Comparison of ENCODE assay signal across 8 mouse cellular contexts in the genomic region with DNA sequence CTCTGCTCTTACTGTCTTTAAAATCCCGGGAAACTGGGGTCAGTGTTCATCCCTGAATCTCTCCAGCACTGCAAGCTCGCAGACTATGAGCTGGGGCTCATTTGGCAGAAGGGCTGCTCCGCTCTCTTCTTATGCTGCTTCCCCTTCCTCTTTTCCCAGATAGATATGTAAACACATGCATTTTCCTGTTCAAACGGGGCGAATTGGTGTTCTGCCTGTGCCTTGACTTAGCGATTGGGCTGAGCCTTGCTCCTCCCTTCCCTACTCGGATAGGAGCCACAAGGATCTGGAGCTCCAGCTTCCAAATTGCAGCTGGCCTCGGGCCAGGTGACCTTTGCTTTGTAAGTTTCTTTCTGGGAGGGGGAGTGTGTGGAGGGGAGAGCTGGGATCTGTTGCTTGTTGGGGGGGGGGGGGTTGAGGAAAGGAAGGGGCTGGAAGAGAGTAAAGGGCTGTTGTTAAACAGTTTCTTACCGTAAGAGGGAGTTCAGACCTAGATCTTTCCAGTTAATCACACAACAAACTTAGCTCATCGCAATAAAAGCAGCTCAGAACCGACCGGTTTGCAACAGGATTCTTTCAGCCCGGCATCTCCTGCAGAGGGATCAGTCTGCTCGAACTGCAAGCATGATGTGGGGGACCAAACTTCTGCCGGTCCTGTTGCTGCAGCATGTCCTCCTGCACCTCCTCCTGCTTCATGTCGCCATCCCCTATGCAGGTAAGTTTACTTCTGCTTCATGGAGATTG. TPM values are rescaled to one million over a fixed set of nuclear protein-coding genes. Genes with fewer than 3 reads are reported as not detected.
DNase-seq lines count a peak whose midpoint lies in the region; ATAC-seq and TF ChIP-seq lines count a peak whose summit lies in the region.

A gene (plus strand): TSS at position 192 of the 744 bp plus-strand sequence.

- no peak within 1 kb of the TSS for H3K9ac ChIP-seq in hindbrain, embryonic 13.5 days

- TF ChIP-seq CTCF in brain, embryonic 14.5 days (IDR thresholded peaks at IDR 0.05; ENCODE audit: borderline replicate concordance, extremely low read depth, insufficient read depth, insufficient read length) = no peak

- H3K4me1 ChIP-seq in hindbrain, embryonic 13.5 days (replicated peaks) = 0 out of 2 replicates have a peak, but pooled peaks cover 6% of the 10 kb centered on the region

- peak; percentile 39; the same call in 1 of the 2 replicates for ATAC-seq in hindbrain, embryonic 13.5 days (ENCODE audit: low FRiP score)

- no peaks in the 10 kb centered on the region for H3K9me3 ChIP-seq in hindbrain, embryonic 13.5 days

- no peaks in the 10 kb centered on the region for H3K27me3 ChIP-seq in hindbrain, embryonic 13.5 days

- no peak for TF ChIP-seq POLR2A in brain, embryonic 14.5 days (IDR thresholded peaks at IDR 0.05; ENCODE audit: borderline replicate concordance, extremely low read depth, insufficient read depth, insufficient read length, poor library complexity, severe bottlenecking)

- WGBS in hindbrain, embryonic 13.5 days = 12% methylated on average over 16 of the region's 16 CpGs

- peak within 1 kb of the TSS; percentile 44 for H3K4me2 ChIP-seq in hindbrain, embryonic 13.5 days

- peak within 1 kb of the TSS; percentile 22 for H3K4me3 ChIP-seq in hindbrain, embryonic 13.5 days

- DNase-seq in NIH3T3 (ENCODE audit: low read depth) = peak; percentile 96
- peak; percentile 72 for DNase-seq in brain, embryonic 14.5 days (ENCODE audit: low read depth)
- peak; percentile 25 for DNase-seq in gastrocnemius, adult 18-20 months (ENCODE audit: low spot score)
- DNase-seq in left cerebral cortex, adult 8-10 months (ENCODE audit: low spot score in 2 of 2) = peak; percentile 8 to 15
- peak; percentile 60 for DNase-seq in lung, postnatal 36 days
- DNase-seq in ovary, postnatal 14 days (ENCODE audit: low spot score) = peak; percentile 58
- DNase-seq in spleen, postnatal 14 days (ENCODE audit: low spot score in 2 of 2) = no peak

- no peaks in the 10 kb centered on the region for H3K36me3 ChIP-seq in hindbrain, embryonic 13.5 days

- H3K27ac ChIP-seq in hindbrain, embryonic 13.5 days = no peak within 1 kb of the TSS

RNA-seq across cellular contexts. Expression of the gene that starts here (rescaled TPM):
- 0.19 and 0.28 TPM in 2 replicates for polyA plus RNA-seq in brain, embryonic 14.5 days (2012; rRNA removed)
- under 1 TPM; 0.26 to 0.37 TPM for total RNA-seq in gastrocnemius, adult 18-20 months (2021)
- polyA plus RNA-seq in hindbrain, embryonic 13.5 days (2015; fragmentation: Nextera tagmentation; extraction: Ambion mirVana) = 0.13 and 0.17 TPM in 2 replicates
- total RNA-seq in left cerebral cortex, adult 8-10 months (2022) = 1 to 10 TPM; 7.4 to 8.8 (median 8.4) TPM

Comparison
In these comparisons a context has a peak if more than half of its experiments do, and no peak if none do; other contexts are left out.
1. RNA of the gene that starts here (total RNA-seq): 7.4 to 8.8 TPM in left cerebral cortex, adult 8-10 months; 0.26 to 0.37 TPM in gastrocnemius, adult 18-20 months; every median in the first group is over 4 times any median in the second.
2. Peak in DNase-seq in brain, embryonic 14.5 days; RNA of the gene not detected or under 1 TPM.
3. Peak in DNase-seq in gastrocnemius, adult 18-20 months; RNA of the gene not detected or under 1 TPM.
4. Peak in ATAC-seq, H3K4me3 ChIP-seq and H3K4me2 ChIP-seq in hindbrain, embryonic 13.5 days; RNA of the gene not detected or under 1 TPM.
5. DNase-seq: peak in NIH3T3 (single experiment), left cerebral cortex, adult 8-10 months (2 of 2), lung, postnatal 36 days (single experiment) and ovary, postnatal 14 days (single experiment); none in spleen, postnatal 14 days (0 of 2).